Mouse (Mus musculus) midbrain, embryonic 11.5 days (tissue): ENCODE data around the gene Fbxl22. TPM values are rescaled to one million over a fixed set of nuclear protein-coding genes. Genes with fewer than 3 reads are reported as not detected.

Experiments used
- ATAC-seq: fragments of 200-750 bp; cut with Nextera tagmentation; 2 replicates; pipeline ENCODE4 v1.8.0; 2017; ENCODE audit warnings: moderate TSS enrichment, moderate library complexity; ENCODE audit not compliant: low FRiP score
- DNase-seq: peaks from one replicate; pipeline ENCODE4 v3.0.0; 2015; ENCODE audit warnings: low spot score; ENCODE audit errors: missing footprints
- H3K27ac ChIP-seq: fragments of 300-500 bp; sonication (generic); 2 replicates; pipeline ENCODE4 v1.5.1; 2014; ENCODE audit warnings: low read depth, low read length
- H3K27me3 ChIP-seq: fragments of 300-500 bp; sonication (generic); 2 replicates; pipeline ENCODE4 v1.6.1; 2014; ENCODE audit warnings: mild to moderate bottlenecking, low read length, moderate library complexity, mixed read lengths; ENCODE audit not compliant: control insufficient read depth, insufficient read depth
- H3K36me3 ChIP-seq: fragments of 300-500 bp; sonication (generic); 2 replicates; pipeline ENCODE4 v1.6.1; 2014; ENCODE audit warnings: mild to moderate bottlenecking, low read length, moderate library complexity, mixed read lengths; ENCODE audit not compliant: control insufficient read depth, insufficient read depth
- H3K4me1 ChIP-seq: fragments of 300-500 bp; sonication (generic); 2 replicates; pipeline ENCODE4 v1.6.1; 2014; ENCODE audit warnings: low read length; ENCODE audit not compliant: control insufficient read depth, insufficient read depth
- H3K4me2 ChIP-seq: fragments of 300-500 bp; sonication (generic); 2 replicates; pipeline ENCODE4 v1.6.1; 2014; ENCODE audit warnings: mild to moderate bottlenecking, moderate library complexity
- H3K4me3 ChIP-seq: fragments of 300-500 bp; sonication (generic); 2 replicates; pipeline ENCODE4 v1.5.1; 2014; ENCODE audit warnings: low read depth, low read length
- H3K9ac ChIP-seq: fragments of 300-500 bp; sonication (generic); 2 replicates; pipeline ENCODE4 v1.6.1; 2014; ENCODE audit warnings: low read length
- H3K9me3 ChIP-seq: fragments of 300-500 bp; sonication (generic); 2 replicates; pipeline ENCODE4 v1.6.1; 2016; ENCODE audit warnings: low read length; ENCODE audit not compliant: control insufficient read depth
- WGBS: fragments of 180-500 bp; shearing (Covaris S2); extraction: QIAGEN DNeasy Blood & Tissue Kit; methylation state at CpG from one replicate; pipeline ENCODE4 v1.1.7; 2014; 5-methylcytosine and 5-hydroxymethylcytosine counted together
- polyA plus RNA-seq: library from polyadenylated mRNA; unstranded; fragments of >200 nt; fragmentation: Nextera tagmentation; extraction: Ambion mirVana; gene quantifications from 2 replicates; pipeline ENCODE4 v1.2.1, GENCODE M21; 2014

Fbxl22 gene
- polyA plus RNA-seq, 1 experiment from 2014 or later, result 2.1 TPM

DNA sequence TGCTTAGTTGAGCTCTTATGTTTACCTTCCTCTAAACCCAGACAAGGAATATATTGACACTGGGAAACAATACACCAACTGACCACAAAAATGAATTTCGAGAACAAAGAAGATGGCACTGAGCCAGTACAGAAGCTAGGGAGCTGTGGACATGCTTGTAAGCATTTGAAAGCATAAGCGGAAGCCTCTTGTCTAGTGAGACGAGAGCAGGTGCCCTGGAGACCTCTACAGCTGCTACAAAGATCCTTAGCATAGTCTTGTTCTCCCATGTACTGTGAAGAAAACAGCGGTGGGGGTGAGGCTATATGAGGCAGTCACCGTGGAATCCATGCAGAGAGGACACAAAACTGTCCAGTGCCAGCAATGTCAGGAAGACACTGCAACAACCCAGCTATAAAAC is 4.5 kb upstream of the Fbxl22 start:
- peaks cover 25% of the 10 kb centered on the region; the same call in 1 of the 2 replicates for H3K36me3 ChIP-seq
- H3K27me3 ChIP-seq, result no peaks in the 10 kb centered on the region
- DNase-seq, result peak; percentile 78
- ATAC-seq, result no peak
- no peak overlapping the region for H3K4me2 ChIP-seq
- H3K4me1 ChIP-seq, result no peaks in the 10 kb centered on the region
- no peak overlapping the region for H3K27ac ChIP-seq
- no peak overlapping the region for H3K4me3 ChIP-seq
- no peak overlapping the region for H3K9ac ChIP-seq
- WGBS, result 78% methylated on average over 5 of the region's 5 CpGs
- H3K9me3 ChIP-seq, result no peaks in the 10 kb centered on the region

DNA sequence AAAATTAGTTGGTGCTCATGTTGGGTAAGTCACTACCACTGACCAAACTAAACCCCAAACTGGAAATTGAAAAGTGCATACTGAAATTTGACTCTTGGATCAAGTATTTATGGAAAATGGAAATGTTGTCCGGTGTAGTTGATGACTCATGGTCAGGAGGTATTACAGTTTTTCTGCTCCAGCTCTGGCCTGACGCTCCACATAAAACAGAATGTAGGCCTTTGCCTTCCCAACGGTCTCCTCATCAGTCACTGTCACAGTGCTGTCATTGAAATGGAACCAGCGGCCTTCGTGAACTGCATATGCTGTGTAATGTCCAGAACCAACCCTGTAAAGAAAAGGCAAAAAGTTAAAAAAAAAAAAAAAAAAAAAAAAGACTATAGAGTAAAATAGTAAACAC is 3.9 kb upstream of the Fbxl22 start:
- Histone ChIP-seq H3K4me3 (no peak overlapping the region), H3K4me2 (no peak overlapping the region), H3K27me3 (no peaks in the 10 kb centered on the region), H3K36me3 (peaks cover 27% of the 10 kb centered on the region; the same call in 1 of the 2 replicates), H3K9me3 (no peaks in the 10 kb centered on the region), H3K4me1 (no peaks in the 10 kb centered on the region), H3K27ac (no peak overlapping the region), H3K9ac (no peak overlapping the region)
- no peak for DNase-seq
- ATAC-seq, result no peak
- WGBS, result 98% methylated on average over 5 of the region's 5 CpGs

DNA sequence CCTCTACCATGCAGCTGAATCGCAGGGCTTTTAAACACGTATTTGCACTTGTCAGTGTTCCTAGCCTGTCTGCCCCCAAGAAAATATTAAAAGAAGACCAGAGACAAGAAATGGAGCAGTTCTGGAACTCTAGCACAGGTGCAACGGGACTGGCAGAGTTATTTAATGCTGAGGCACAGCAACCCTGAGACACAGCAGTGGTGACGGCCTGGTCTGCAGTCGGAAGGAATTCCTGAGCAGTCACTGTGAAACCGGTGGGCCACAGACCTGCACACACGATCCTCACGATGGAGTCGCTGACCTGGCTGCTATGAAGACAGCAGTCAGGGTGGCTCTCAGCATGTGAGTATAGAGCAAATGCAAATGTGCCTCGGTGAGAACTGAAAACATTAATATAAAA is 3.4 kb upstream of the Fbxl22 start:
- WGBS, result 94% methylated on average over 10 of the region's 10 CpGs
- Histone ChIP-seq H3K9ac (no peak overlapping the region), H3K27ac (no peak overlapping the region)

DNA sequence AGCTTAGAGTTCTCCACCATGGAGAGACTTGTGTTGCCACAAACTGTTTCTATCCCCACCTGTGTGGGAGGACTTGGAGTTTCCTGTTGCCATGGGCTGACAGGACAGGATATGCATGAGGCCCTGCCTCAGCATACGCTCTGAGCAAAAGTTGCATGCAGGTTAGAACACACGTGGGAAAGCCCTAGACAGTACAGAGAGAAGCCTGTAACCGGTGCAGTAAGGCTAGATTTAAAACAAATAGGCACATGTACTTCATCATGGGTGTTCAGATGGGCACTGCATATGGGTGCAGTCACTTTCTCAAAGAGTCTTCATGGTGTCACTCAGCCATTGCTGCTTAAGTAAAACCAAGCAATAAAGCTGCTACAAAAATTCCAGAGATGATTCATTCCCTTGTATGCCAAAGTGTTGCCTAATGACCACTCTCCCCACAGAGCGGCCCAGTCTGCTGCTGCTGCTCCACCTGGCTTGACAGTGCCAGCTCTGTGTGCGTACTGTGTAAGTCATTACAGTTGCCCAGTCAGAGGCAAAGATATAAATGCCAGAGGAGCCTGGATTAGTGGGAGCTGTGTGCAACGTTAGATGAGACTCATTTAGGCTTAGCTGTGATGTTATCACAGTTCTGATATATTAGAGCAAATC is 2.0 kb upstream of the Fbxl22 start:
- DNase-seq (peak; percentile 71), ATAC-seq (no peak)
- Histone ChIP-seq H3K27me3 (no peaks in the 10 kb centered on the region), H3K4me3 (no peak overlapping the region), H3K27ac (no peak overlapping the region), H3K4me1 (peaks cover 8% of the 10 kb centered on the region), H3K36me3 (peaks cover 27% of the 10 kb centered on the region; the same call in 1 of the 2 replicates), H3K9me3 (no peaks in the 10 kb centered on the region), H3K4me2 (no peak overlapping the region), H3K9ac (no peak overlapping the region)
- 90% methylated on average over 6 of the region's 6 CpGs for WGBS

More for the DNA sequence above, 3.4 kb upstream of the Fbxl22 start:
- Histone ChIP-seq H3K4me1 (peaks cover 3% of the 10 kb centered on the region; the same call in 1 of the 2 replicates), H3K36me3 (peaks cover 27% of the 10 kb centered on the region; the same call in 1 of the 2 replicates), H3K9me3 (no peaks in the 10 kb centered on the region), H3K4me3 (no peak overlapping the region), H3K27me3 (no peaks in the 10 kb centered on the region), H3K4me2 (no peak overlapping the region)
- ATAC-seq (no peak), DNase-seq (peak; percentile 72)

DNA sequence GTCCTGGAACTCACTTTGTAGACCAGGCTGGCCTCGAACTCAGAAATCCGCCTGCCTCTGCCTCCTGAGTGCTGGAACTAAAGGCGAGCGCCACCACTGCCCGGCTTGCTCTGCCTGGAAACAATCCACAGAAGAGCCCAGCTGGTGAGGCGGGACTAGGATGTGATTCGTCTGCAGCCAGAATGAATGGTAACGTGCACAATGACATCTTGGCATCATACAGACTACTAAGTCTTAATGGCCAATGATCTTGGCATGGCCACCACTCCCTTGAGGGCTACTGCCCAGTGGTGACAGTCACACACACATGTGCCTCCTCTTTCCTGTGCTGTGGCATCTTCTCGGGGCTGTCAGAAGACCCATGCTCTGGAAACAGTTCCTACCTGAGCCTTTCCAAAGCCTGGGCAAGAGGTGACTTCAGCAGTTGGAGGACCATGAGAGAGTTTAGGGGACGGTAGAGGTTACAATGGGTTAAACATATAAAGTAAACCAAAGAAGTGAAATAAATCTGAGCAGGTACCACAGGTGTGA is 1.4 kb upstream of the Fbxl22 start:
- DNase-seq (no peak), ATAC-seq (no peak)
- no peak overlapping the region for H3K27ac ChIP-seq
- no peaks in the 10 kb centered on the region for H3K9me3 ChIP-seq
- no peak overlapping the region for H3K4me3 ChIP-seq
- peaks cover 27% of the 10 kb centered on the region; the same call in 1 of the 2 replicates for H3K36me3 ChIP-seq
- H3K4me2 ChIP-seq, result no peak overlapping the region
- peaks cover 12% of the 10 kb centered on the region for H3K4me1 ChIP-seq
- 92% methylated on average over 10 of the region's 10 CpGs for WGBS
- no peaks in the 10 kb centered on the region for H3K27me3 ChIP-seq
- no peak overlapping the region for H3K9ac ChIP-seq

DNA sequence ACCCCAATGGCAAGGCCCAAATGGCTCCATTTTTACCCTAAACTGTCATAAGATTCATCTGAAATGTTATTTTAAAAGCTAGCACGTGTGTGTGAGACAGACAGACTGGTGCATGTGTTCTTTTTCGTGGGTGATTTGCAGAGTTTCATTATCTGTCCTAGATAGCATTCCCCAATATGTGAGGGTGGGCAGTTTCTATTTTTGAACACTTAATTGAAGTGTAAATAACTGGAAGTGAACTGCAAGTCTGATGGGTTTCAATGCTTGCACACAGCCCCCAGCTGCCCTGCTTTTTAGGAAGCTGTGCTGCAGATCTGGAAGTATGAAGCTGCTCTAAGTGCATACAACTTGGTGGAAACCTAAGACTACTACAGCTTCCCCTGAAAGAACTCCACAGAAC is 722 bp upstream of the Fbxl22 start:
- Histone ChIP-seq H3K4me2 (no peak overlapping the region), H3K9me3 (no peaks in the 10 kb centered on the region), H3K27ac (no peak overlapping the region), H3K9ac (no peak overlapping the region), H3K4me1 (peaks cover 19% of the 10 kb centered on the region), H3K36me3 (peaks cover 23% of the 10 kb centered on the region; the same call in 1 of the 2 replicates), H3K27me3 (no peaks in the 10 kb centered on the region), H3K4me3 (no peak overlapping the region)
- no peak for ATAC-seq
- 87% methylated on average over 2 of the region's 2 CpGs for WGBS
- DNase-seq, result no peak

DNA sequence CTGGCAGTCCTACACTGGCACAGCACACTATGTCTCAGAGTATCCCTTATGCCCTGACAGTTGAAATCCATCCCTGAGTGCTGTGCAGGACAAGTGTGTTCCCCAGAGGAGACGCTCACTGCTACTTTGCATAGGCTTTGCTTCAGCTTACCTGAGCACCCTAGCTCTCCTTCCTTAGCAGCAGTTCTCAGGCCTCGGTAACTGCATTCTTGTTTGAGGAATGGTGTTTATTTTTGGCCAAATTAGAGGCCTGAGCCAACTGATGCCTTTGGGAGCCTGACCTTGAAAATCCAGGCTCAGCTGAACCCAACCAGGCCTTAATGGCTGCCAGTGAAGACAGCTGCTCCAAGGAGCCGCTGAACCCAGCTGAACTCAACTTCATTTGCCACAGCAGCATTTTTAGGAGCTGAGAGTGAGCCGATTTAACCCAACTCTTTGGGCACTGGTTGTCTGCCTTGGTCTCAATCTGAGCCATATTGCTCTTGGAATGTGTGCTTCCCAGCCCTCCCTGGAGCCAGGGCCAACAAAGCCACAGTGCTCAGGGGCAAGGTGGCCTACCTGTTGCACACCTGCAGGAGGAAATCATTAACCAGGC is 635 bp downstream of the Fbxl22 start:
- Histone ChIP-seq H3K27me3 (no peaks in the 10 kb centered on the region), H3K4me3 (no peak overlapping the region), H3K9me3 (no peaks in the 10 kb centered on the region), H3K4me2 (no peak overlapping the region), H3K36me3 (peaks cover 20% of the 10 kb centered on the region; the same call in 1 of the 2 replicates), H3K27ac (no peak overlapping the region), H3K9ac (no peak overlapping the region), H3K4me1 (peaks cover 20% of the 10 kb centered on the region)
- no peak for ATAC-seq
- DNase-seq, result no peak
- WGBS, result 93% methylated on average over 4 of the region's 4 CpGs

DNA sequence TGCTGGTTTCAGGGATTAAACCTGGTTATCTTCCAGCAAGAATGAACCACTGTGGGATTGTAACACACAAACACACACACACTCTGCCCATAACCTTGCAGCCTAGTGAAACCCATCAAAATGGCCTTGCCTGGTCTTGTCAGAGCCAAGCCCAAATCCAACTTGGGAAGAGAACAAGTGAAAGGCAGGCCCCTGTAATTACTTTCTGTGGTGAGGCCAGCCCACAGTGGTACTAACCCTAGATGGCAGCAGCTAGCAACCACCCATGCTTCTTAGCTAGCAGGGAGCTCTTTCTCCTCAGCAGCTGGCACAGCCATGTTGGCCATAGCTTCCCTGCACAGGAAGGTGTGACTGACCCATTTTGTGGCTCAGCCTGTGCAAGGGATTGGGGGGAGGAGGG is 1.2 kb downstream of the Fbxl22 start:
- Histone ChIP-seq H3K4me3 (no peak overlapping the region), H3K9ac (no peak overlapping the region), H3K9me3 (no peaks in the 10 kb centered on the region), H3K27ac (peak overlapping the region; percentile 94; the same call in 1 of the 2 replicates), H3K27me3 (no peaks in the 10 kb centered on the region), H3K36me3 (peaks cover 20% of the 10 kb centered on the region; the same call in 1 of the 2 replicates), H3K4me2 (no peak overlapping the region), H3K4me1 (peaks cover 20% of the 10 kb centered on the region)
- DNase-seq (no peak), ATAC-seq (no peak)

DNA sequence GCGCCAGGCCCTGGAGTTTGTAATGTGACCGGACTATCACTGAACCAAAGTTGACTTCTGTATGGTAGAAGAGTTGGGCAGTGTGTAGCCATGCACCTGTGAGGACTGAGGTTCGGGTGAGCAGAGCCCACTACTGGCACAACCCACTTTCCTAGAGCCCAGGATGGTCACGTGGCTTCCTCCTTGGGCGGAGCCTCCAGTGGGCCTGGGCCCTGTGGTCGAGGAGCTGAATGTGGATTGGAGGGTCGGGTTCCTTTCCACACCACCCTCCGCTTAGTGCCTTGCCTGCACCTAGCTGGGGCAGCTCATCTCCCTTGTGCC is 2.1 kb downstream of the Fbxl22 start:
- Histone ChIP-seq H3K9ac (peak overlapping the region; percentile 89), H3K36me3 (peaks cover 19% of the 10 kb centered on the region; the same call in 1 of the 2 replicates), H3K4me1 (peaks cover 20% of the 10 kb centered on the region), H3K9me3 (no peaks in the 10 kb centered on the region), H3K4me3 (peak overlapping the region; percentile 57), H3K27me3 (no peaks in the 10 kb centered on the region), H3K4me2 (peak overlapping the region; percentile 98), H3K27ac (peak overlapping the region; percentile 94)
- peak; percentile 86 for ATAC-seq
- WGBS, result 0% methylated on average over 8 of the region's 8 CpGs
- no peak for DNase-seq
